Mouse (Mus musculus): ENCODE measurements around the gene Jakmip3. TPM values are rescaled to one million over a fixed set of nuclear protein-coding genes. Genes with fewer than 3 reads are reported as not detected.

Gene Jakmip3
- polyA plus RNA-seq (2012), result not detected in 2 replicates

- TF ChIP-seq GATA1 (IDR thresholded peaks at IDR 0.05; ENCODE audit: low read length), result no peak
These were observed at the start of gene Jakmip3 for GRCm38 (mm10) chr7:138940612-138941461. Gene Jakmip3 (plus strand): TSS chr7:138940730.

- no peak for TF ChIP-seq GATA1 (IDR thresholded peaks at IDR 0.05; ENCODE audit: low read length)
These were observed 42.4 kb upstream of the Jakmip3 start for GRCm38 (mm10) chr7:138898122-138898521.

GRCm38 (mm10) chr7:138898743-138899142 lies 41.8 kb upstream of the Jakmip3 start:
- TF ChIP-seq GATA1 (IDR thresholded peaks at IDR 0.05; ENCODE audit: low read length), result no peak

- TF ChIP-seq GATA1 (IDR thresholded peaks at IDR 0.05; ENCODE audit: low read length), result no peak
These were observed 36.6 kb upstream of the Jakmip3 start for GRCm38 (mm10) chr7:138903886-138904435.

GRCm38 (mm10) chr7:138906441-138906840 lies 34.1 kb upstream of the Jakmip3 start:
- no peak for TF ChIP-seq GATA1 (IDR thresholded peaks at IDR 0.05; ENCODE audit: low read length)

- TF ChIP-seq GATA1 (IDR thresholded peaks at IDR 0.05; ENCODE audit: low read length), result no peak
These were observed 33.5 kb upstream of the Jakmip3 start for GRCm38 (mm10) chr7:138907043-138907442.

- TF ChIP-seq GATA1 (IDR thresholded peaks at IDR 0.05; ENCODE audit: low read length), result no peak
These were observed 32.6 kb upstream of the Jakmip3 start for GRCm38 (mm10) chr7:138907976-138908375.

GRCm38 (mm10) chr7:138908768-138909276 lies 31.7 kb upstream of the Jakmip3 start:
- no peak for TF ChIP-seq GATA1 (IDR thresholded peaks at IDR 0.05; ENCODE audit: low read length)

- no peak for TF ChIP-seq GATA1 (IDR thresholded peaks at IDR 0.05; ENCODE audit: low read length)
These were observed 31.0 kb upstream of the Jakmip3 start, which contains the start of gene Bnip3 for GRCm38 (mm10) chr7:138909277-138910192. Gene Bnip3 (minus strand): TSS chr7:138909519.

- TF ChIP-seq GATA1 (IDR thresholded peaks at IDR 0.05; ENCODE audit: low read length), result no peak
These were observed 30.4 kb upstream of the Jakmip3 start for GRCm38 (mm10) chr7:138910193-138910562.

GRCm38 (mm10) chr7:138913616-138914015 lies 26.9 kb upstream of the Jakmip3 start:
- no peak for TF ChIP-seq GATA1 (IDR thresholded peaks at IDR 0.05; ENCODE audit: low read length)

GRCm38 (mm10) chr7:138919156-138919944 lies 21.2 kb upstream of the Jakmip3 start:
- TF ChIP-seq GATA1 (IDR thresholded peaks at IDR 0.05; ENCODE audit: low read length), result no peak

GRCm38 (mm10) chr7:138921611-138922010 lies 18.9 kb upstream of the Jakmip3 start:
- TF ChIP-seq GATA1 (IDR thresholded peaks at IDR 0.05; ENCODE audit: low read length), result no peak

- TF ChIP-seq GATA1 (IDR thresholded peaks at IDR 0.05; ENCODE audit: low read length), result no peak
These were observed 16.6 kb upstream of the Jakmip3 start for GRCm38 (mm10) chr7:138923756-138924425.
